Mouse (Mus musculus): Measurements from ENCODE around the gene Limch1. TPM values are rescaled to one million over a fixed set of nuclear protein-coding genes. Genes with fewer than 3 reads are reported as not detected.

Limch1 gene
- total RNA-seq, 2 experiments from 2014 or later = 127 to 140 TPM

DNA sequence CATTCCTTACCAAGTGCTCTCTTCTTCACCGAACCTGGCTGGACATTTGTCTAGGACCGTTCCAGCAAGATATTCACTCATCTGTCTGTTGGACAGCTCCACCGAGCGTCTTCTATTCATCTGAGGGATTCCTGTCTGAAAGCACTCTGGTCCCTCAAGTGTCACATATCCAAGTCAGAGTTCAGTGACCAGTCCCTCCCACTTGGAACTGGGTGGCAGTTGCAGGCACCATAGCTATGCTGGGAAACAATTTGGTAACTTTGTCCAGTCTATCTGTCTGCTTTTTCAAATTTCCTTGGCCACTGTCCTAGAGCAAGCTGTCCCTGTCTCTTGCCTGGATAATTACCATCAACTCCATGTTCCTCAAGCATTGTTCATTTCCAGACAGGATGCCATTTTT lies 138.9 kb downstream of the Limch1 start:
- H3K27ac ChIP-seq = no peak overlapping the region
- H3K4me3 ChIP-seq = no peak overlapping the region
- DNase-seq (ENCODE audit: low spot score in 2 of 2) = no peak
- TF ChIP-seq CTCF (conservative IDR thresholded peaks at IDR 0.05) = no peak

DNA sequence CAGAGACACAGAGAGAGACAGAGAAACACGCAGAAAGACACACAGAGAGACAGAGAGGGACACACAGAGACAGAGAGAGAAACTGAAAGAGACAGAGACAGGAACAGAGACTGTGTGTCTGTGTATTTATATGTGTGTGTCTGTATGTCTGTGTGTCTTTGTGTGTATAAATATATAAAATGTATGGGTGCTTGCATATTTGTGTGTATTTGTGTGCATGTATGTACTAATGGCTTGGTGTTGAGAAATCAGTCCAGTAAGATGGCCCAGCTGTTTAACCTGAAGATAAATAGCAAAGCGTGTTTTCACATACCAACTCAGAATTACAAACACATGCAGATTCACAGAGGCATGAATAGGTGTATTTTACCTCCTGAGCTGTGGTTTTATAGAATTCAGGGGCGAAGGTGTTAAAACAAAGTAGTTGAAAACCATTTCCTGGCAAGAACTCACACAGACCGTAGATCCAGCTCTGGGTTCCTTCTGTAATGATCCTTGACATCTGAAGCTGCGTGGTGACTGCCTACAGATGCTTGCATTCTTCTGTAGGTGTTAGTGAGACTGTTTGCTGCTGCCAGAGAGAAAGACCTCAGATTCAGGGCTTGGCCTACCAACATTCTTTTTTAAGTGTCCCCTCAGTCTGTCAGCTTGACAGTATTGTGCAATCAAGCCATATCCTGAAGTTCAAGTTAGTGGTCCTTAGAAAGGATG lies 140.9 kb downstream of the Limch1 start:
- TF ChIP-seq CTCF (conservative IDR thresholded peaks at IDR 0.05) = no peak
- DNase-seq (ENCODE audit: low spot score in 2 of 2) = no peak
- no peak overlapping the region for H3K27ac ChIP-seq
- no peak overlapping the region for H3K4me3 ChIP-seq

DNA sequence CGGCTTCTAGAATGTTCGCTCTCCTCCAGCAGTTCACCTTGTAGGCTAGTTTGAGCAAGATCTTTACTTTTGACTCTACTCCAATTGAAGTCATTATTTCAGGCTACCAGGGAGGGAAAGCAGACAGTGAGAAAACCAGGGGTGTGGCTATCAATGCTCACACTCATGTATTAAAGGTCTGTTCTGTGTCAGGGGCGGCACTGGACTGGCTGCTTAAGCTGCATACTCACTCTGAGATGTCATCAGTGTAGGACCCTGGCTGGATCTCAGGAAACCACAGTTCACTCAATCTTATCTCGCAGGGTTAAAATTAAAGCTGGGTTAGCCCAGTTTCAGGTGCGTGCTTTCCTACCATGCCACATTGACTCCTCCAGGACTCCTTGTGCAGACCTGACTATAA lies 142.4 kb downstream of the Limch1 start:
- TF ChIP-seq CTCF (conservative IDR thresholded peaks at IDR 0.05) = no peak
- H3K4me3 ChIP-seq = no peak overlapping the region
- no peak overlapping the region for H3K27ac ChIP-seq
- no peak for DNase-seq (ENCODE audit: low spot score in 2 of 2)

DNA sequence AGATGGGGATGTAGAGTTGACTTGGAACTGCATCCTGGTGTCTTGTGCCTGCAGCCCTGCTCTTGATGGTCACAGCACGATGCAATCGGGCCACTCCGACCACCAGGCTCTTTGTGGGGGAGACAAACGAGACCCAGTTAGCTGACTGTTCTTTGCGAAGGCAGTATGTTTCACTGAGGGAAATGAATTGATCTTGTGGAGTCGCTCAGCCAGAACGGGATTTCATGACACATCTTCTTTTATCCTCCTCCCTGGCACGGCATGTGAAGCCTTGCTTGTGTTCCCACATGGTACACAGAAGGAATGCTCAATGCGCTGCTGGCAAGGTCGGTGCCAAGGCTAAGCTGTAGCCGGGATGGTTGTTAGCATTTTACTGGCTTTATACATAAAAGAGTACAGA lies 143.7 kb downstream of the Limch1 start:
- TF ChIP-seq CTCF (conservative IDR thresholded peaks at IDR 0.05) = no peak
- Histone ChIP-seq H3K27ac (peak overlapping the region; percentile 6; the same call in 1 of the 2 replicates), H3K4me3 (peak overlapping the region; percentile 23)
- DNase-seq (ENCODE audit: low spot score in 2 of 2) = peak; percentile 57 to 58

DNA sequence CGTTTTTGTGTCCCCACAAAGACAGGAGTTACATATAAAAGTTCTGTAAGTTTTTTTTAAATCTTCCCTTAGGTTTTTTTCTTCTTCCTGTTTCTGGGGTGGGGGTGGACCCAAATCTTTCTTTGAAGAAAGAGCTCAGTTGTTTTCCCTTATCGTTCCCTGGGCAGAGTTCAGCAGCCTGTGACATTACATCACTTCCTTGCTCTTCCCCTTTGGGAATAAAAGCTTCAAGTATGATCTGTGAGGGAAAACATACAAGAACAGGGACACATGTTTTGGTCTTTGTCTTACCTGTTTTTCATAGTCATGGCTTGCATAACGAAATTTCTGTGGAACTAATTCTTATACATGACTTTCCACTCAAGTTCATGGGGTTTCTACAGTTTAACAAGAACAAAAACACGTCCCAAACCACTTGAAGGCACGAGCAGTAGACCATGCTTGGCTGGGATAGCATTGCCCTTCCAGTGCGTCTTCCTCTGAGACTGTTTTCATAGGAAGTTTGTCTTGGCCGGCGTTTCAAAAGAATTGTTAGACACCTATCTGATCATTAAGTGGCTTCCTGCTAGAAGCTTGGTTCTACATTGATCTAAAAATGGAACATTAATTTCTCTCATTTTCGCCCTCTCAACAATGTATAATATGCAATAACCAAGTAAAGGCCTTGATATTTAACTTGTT lies 150.0 kb downstream of the Limch1 start:
- Histone ChIP-seq H3K4me3 (no peak overlapping the region), H3K27ac (peak overlapping the region; percentile 67)
- TF ChIP-seq CTCF (conservative IDR thresholded peaks at IDR 0.05) = no peak
- no peak for DNase-seq (ENCODE audit: low spot score in 2 of 2)

DNA sequence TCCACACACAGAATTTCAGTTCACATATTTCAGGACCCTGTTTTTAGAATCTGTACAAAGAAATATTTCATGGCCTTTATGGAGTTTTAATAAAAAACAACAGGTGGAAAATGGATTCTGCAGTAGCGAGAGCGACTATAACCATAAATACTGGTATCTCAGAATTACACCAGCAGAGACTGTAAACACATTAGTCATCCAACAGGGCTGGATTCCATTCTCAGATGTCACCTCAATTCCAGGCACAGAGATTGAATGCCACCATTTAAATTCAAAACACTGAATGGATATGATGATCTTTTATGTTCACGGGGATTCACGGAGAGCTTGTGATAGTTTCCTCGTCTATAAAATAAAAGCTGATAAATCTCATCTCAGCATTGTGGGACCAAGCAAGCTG lies 152.0 kb downstream of the Limch1 start:
- no peak for TF ChIP-seq CTCF (conservative IDR thresholded peaks at IDR 0.05)
- no peak overlapping the region for H3K27ac ChIP-seq
- H3K4me3 ChIP-seq = no peak overlapping the region
- no peak for DNase-seq (ENCODE audit: low spot score in 2 of 2)

DNA sequence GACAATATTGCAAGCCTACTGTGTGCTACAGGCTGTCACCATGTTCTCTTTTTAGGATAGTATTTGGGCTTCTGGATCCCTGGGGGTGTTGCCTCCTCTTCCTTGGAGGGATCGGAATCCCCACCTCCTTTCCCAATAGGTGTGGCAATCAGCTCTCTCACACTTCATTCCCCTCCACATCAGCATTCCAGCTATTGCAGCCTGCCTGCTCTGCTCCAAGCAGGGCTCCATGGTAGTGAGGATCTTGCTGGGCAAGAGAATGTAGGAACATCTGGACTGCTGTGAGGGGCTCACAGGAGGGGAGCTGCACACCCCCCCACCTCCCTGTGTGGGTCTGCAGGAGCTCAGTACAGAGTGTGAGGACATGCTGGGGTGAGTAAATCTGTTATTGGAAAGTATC lies 152.6 kb downstream of the Limch1 start:
- TF ChIP-seq CTCF (conservative IDR thresholded peaks at IDR 0.05) = no peak
- Histone ChIP-seq H3K27ac (peak overlapping the region; percentile 39), H3K4me3 (no peak overlapping the region)
- DNase-seq (ENCODE audit: low spot score in 2 of 2) = no peak

DNA sequence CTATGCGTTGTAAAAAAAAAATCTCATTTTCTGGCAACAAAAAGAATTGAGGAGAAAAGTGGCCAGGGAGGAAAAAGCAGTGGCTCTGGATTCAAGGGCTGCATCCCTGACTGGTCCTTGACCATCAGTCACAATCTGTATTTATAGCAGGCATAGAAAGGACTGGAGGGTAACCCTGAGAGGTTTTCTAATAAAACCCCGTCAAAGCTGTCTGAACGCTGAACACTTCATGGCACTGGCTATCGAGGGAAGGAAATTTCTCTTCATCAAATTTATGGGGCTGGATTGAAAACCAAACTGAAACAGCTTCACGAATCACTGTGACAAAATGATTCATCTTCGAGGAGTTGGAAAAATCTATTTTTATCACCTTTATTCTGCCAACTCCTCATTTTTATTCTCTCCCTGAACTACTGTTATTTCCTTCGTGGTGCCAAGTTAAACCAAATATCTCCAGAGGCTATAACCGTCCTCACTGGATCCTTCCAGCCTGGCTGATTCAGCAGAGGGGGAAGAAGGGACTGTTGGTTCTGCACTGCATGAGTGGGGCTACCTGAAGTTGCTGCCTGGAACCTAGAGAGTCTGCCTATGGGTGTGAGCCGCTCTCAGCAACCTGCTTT lies 153.3 kb downstream of the Limch1 start:
- no peak for TF ChIP-seq CTCF (conservative IDR thresholded peaks at IDR 0.05)
- no peak overlapping the region for H3K4me3 ChIP-seq
- no peak for DNase-seq (ENCODE audit: low spot score in 2 of 2)
- H3K27ac ChIP-seq = peak overlapping the region; percentile 39

DNA sequence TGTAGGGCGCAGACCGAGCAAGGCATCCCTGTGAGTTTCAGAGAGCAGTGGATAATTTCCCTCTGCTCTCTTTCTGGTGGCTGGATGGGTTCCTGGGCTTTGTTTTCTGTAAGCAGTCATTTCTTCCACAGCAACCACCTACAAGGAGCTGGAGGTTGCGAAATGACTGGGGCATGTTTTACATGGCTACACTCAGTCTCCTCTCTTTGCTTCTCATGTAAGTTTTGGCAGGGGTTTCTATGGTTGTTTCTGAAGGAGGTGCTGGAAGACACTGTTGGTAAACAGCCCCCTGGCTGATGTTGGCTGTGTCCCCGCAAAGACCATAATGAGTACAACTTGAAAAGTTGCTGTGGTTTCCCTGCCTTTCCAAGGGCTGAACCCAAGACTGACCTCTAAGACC lies 155.5 kb downstream of the Limch1 start:
- TF ChIP-seq CTCF (conservative IDR thresholded peaks at IDR 0.05) = no peak
- no peak for DNase-seq (ENCODE audit: low spot score in 2 of 2)
- H3K4me3 ChIP-seq = no peak overlapping the region
- H3K27ac ChIP-seq = no peak overlapping the region

DNA sequence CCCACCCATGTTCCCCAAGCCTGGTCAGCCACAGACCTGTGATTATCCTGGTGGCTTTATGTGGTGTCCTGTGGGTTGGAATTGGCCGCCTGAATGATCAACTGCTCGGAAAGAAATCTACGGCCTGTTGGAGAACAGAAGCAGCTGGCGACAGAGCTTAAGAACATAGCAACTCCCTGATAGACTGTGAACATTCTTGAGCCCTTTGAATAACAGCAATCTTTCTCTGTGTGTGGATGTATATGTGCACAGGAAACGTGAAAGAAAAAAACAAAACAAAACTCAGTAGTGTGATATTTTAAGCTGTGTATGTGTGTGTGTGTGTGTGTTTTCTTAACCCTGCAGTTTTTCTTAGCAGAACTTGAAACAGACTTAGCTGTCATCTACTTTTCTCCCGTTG lies 159.2 kb downstream of the Limch1 start:
- no peak for DNase-seq (ENCODE audit: low spot score in 2 of 2)
- no peak overlapping the region for H3K27ac ChIP-seq
- H3K4me3 ChIP-seq = no peak overlapping the region
- no peak for TF ChIP-seq CTCF (conservative IDR thresholded peaks at IDR 0.05)

DNA sequence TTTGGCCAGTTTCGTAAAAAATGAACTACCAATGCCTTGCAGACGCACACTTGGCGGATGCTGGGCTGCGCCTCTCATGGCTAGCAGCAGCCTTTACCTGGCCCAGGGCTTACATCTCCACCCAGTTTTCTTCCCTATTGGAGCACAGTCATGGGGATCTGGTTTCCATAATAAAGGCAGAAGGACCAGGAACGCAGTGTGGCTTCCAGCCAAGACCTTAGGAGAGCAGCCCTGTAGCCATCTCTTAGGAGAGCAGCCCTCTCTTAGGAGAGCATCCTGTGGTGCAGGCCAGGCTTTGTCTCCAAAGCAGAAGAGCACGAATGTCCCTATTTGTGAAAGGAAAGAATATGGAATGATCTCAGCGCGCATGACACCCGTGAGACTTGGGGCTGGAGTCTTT lies 163.3 kb downstream of the Limch1 start:
- DNase-seq (ENCODE audit: low spot score in 2 of 2) = no peak
- Histone ChIP-seq H3K27ac (no peak overlapping the region), H3K4me3 (no peak overlapping the region)
- no peak for TF ChIP-seq CTCF (conservative IDR thresholded peaks at IDR 0.05)

DNA sequence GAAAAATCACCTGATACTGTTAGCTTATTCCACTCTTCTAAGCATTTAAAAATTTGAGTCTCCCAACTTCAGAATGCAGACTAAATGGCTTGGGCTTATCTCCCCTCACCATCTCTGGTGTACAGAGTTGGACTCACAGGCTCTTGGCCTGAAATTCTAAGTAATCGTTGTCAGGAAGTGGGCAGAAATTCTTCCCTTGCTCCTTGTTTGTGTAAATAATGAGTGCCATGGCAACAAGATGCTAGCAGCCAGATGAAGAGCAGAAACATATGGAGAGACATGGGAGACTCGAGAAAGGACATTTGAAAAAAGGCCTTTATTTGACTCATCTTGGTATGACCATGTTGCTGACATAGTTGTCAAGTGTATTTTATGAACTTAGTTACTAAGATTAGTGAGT lies 164.3 kb downstream of the Limch1 start:
- DNase-seq (ENCODE audit: low spot score in 2 of 2) = no peak
- H3K27ac ChIP-seq = no peak overlapping the region
- no peak overlapping the region for H3K4me3 ChIP-seq
- no peak for TF ChIP-seq CTCF (conservative IDR thresholded peaks at IDR 0.05)

DNA sequence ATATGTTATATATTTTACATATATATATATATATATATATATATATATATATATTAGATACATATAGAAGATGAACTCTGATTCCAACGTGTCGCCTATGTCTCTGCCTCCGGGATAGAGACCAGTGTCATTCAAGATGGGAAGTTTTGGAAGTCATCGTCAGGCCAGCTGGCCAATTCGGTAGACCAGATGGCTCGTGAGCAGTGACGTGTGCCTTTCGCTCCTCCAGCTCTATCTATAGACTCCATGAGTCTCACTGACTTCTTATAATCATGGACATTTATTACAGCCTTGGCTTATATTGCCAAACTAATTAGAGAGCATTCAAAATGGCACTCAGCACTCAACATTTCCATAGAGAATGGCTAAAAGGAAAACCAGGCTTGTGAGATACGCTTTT lies 165.0 kb downstream of the Limch1 start:
- DNase-seq (ENCODE audit: low spot score in 2 of 2) = no peak
- TF ChIP-seq CTCF (conservative IDR thresholded peaks at IDR 0.05) = no peak

DNA sequence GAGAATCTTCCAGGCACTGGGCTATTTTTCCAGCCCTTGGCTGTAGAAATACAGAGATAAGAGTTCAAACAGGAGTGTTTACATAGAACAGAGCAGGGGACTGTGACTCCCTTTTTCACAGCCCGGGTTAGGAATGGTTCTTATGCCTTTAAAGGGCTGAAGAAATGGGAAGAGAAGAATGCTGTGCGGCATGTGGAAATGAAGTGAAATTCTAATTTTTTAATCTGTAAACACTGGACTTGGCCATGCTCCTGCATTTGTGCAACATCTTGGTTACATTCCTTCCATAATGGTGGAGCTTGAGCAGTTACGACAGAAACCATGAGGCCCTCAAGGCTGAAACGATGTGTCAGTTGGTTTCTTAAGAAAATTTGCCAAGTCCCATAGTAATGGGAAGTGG lies 165.4 kb downstream of the Limch1 start:
- H3K27ac ChIP-seq = no peak overlapping the region
- no peak for DNase-seq (ENCODE audit: low spot score in 2 of 2)
- TF ChIP-seq CTCF (conservative IDR thresholded peaks at IDR 0.05) = no peak
- no peak overlapping the region for H3K4me3 ChIP-seq

More for the DNA sequence above, 165.0 kb downstream of the Limch1 start:
- no peak overlapping the region for H3K4me3 ChIP-seq
- no peak overlapping the region for H3K27ac ChIP-seq
